21 mouse cellular contexts compared by ENCODE assay signal in genomic region chr16:13831606-13832005, GRCm38 (mm10). TPM values are rescaled to one million over a fixed set of nuclear protein-coding genes. Genes with fewer than 3 reads are reported as not detected.
DNase-seq lines count a peak whose midpoint lies in the region; ATAC-seq and TF ChIP-seq lines count a peak whose summit lies in the region.
"Had no signal": no experiment of that assay in that cellular context is flagged by ENCODE, and none has a peak within 500 bp of the region (broad histone marks: within the 10 kb centered on the region; RNA-seq: fewer than 3 reads in every experiment).

No protein-coding gene starts in this region.

- peaks cover 99% of the 10 kb centered on the region for H3K36me3 ChIP-seq in hindbrain, embryonic 13.5 days
- peaks cover 92% of the 10 kb centered on the region for H3K36me3 ChIP-seq in hindbrain, embryonic 12.5 days
- peaks cover 60% of the 10 kb centered on the region for H3K36me3 ChIP-seq in lung, postnatal 0 days (ENCODE audit: insufficient read depth, low read length)
- peaks cover 74% of the 10 kb centered on the region for H3K36me3 ChIP-seq in stomach, embryonic 14.5 days (ENCODE audit: control insufficient read depth, insufficient read depth, low read length)

- no peak for TF ChIP-seq CTCF in lung, postnatal 0 days (IDR thresholded peaks at IDR 0.05)

- WGBS in hindbrain, embryonic 13.5 days: 94% methylated on average over 5 of the region's 5 CpGs
- 89% methylated on average over 5 of the region's 5 CpGs for WGBS in hindbrain, embryonic 12.5 days
- WGBS in lung, postnatal 0 days: 69% methylated on average over 5 of the region's 5 CpGs
- WGBS in stomach, embryonic 14.5 days: 86% methylated on average over 5 of the region's 5 CpGs

- H3K4me2 ChIP-seq in hindbrain, embryonic 13.5 days: no peak overlapping the region
- no peak overlapping the region for H3K4me2 ChIP-seq in hindbrain, embryonic 12.5 days (replicated peaks)
- no peak overlapping the region for H3K4me2 ChIP-seq in lung, postnatal 0 days (replicated peaks; ENCODE audit: low read depth, low read length)
- no peak overlapping the region for H3K4me2 ChIP-seq in stomach, embryonic 14.5 days (replicated peaks; ENCODE audit: low read depth, low read length)
- H3K4me2 ChIP-seq: heart, embryonic 11.5 days; lung, embryonic 14.5 days; midbrain, embryonic 15.5 days; neural tube, embryonic 12.5 days; stomach, embryonic 15.5 days had no signal

- no peak for DNase-seq in lung, postnatal 0 days (ENCODE audit: low spot score)
- DNase-seq in lung, postnatal 10 days: no peak
- peak; percentile 61 for DNase-seq in kidney, adult 9 months
- no peak for DNase-seq in right cerebral cortex, postnatal 36 days (ENCODE audit: low spot score in 2 of 2)
- DNase-seq: cerebellum, adult 11 months; cerebellum, postnatal 36 days; gastrocnemius, postnatal 10 days; heart, postnatal 36 days; lung, embryonic 14.5 days; thymus, postnatal 36 days had no signal

- H3K27me3 ChIP-seq in hindbrain, embryonic 13.5 days: no peaks in the 10 kb centered on the region
- H3K27me3 ChIP-seq in hindbrain, embryonic 12.5 days: no peaks in the 10 kb centered on the region
- H3K27me3 ChIP-seq in lung, postnatal 0 days (replicated peaks; ENCODE audit: insufficient read depth, low read length): no peaks in the 10 kb centered on the region
- no peaks in the 10 kb centered on the region for H3K27me3 ChIP-seq in stomach, embryonic 14.5 days (ENCODE audit: control insufficient read depth, insufficient read depth, low read length)
- H3K27me3 ChIP-seq: midbrain, embryonic 15.5 days; neural tube, embryonic 12.5 days; stomach, embryonic 15.5 days had no signal

- no peak overlapping the region for H3K9ac ChIP-seq in hindbrain, embryonic 13.5 days
- H3K9ac ChIP-seq in hindbrain, embryonic 12.5 days: no peak overlapping the region
- H3K9ac ChIP-seq in lung, postnatal 0 days (replicated peaks; ENCODE audit: low read depth): no peak overlapping the region
- H3K9ac ChIP-seq in stomach, embryonic 14.5 days (replicated peaks; ENCODE audit: low read depth, low read length): no peak overlapping the region
- H3K9ac ChIP-seq: lung, embryonic 14.5 days; midbrain, embryonic 15.5 days; neural tube, embryonic 12.5 days; stomach, embryonic 15.5 days had no signal

- ATAC-seq in hindbrain, embryonic 13.5 days (ENCODE audit: low FRiP score): 0 out of 2 replicates have a peak, but pooled peaks have one; percentile 33
- no peak for ATAC-seq in hindbrain, embryonic 12.5 days (ENCODE audit: low FRiP score)
- peak; percentile 21; the same call in 1 of the 2 replicates for ATAC-seq in lung, postnatal 0 days
- 0 out of 2 replicates have a peak, but pooled peaks have one; percentile 34 for ATAC-seq in stomach, embryonic 14.5 days (ENCODE audit: insufficient number of reproducible peaks, insufficient read depth, low FRiP score, low read depth)
- ATAC-seq: inflammation-experienced regulatory T-cells, adult 6 months; midbrain, embryonic 15.5 days had no signal

- H3K27ac ChIP-seq in hindbrain, embryonic 13.5 days: no peak overlapping the region
- no peak overlapping the region for H3K27ac ChIP-seq in hindbrain, embryonic 12.5 days
- H3K27ac ChIP-seq in lung, postnatal 0 days (ENCODE audit: low read length): no peak overlapping the region
- no peak overlapping the region for H3K27ac ChIP-seq in stomach, embryonic 14.5 days (ENCODE audit: low read length)
- H3K27ac ChIP-seq: embryonic facial prominence, embryonic 10.5 days; left cerebral cortex, adult 2 months; midbrain, embryonic 15.5 days; neural tube, embryonic 12.5 days; stomach, embryonic 15.5 days had no signal

- H3K4me1 ChIP-seq in hindbrain, embryonic 13.5 days (replicated peaks): no peaks in the 10 kb centered on the region
- H3K4me1 ChIP-seq in hindbrain, embryonic 12.5 days: no peaks in the 10 kb centered on the region
- H3K4me1 ChIP-seq in lung, postnatal 0 days (ENCODE audit: insufficient read depth, low read depth, low read length): no peaks in the 10 kb centered on the region
- no peaks in the 10 kb centered on the region for H3K4me1 ChIP-seq in stomach, embryonic 14.5 days (ENCODE audit: control insufficient read depth, insufficient read depth, low read length)
- H3K4me1 ChIP-seq: embryonic facial prominence, embryonic 10.5 days; midbrain, embryonic 15.5 days; neural tube, embryonic 12.5 days; stomach, embryonic 15.5 days had no signal

- H3K4me3 ChIP-seq in hindbrain, embryonic 13.5 days: no peak overlapping the region
- no peak overlapping the region for H3K4me3 ChIP-seq in hindbrain, embryonic 12.5 days
- no peak overlapping the region for H3K4me3 ChIP-seq in lung, postnatal 0 days (ENCODE audit: low read depth, low read length)
- H3K4me3 ChIP-seq in stomach, embryonic 14.5 days (ENCODE audit: low read depth, low read length): no peak overlapping the region
- H3K4me3 ChIP-seq: embryonic facial prominence, embryonic 10.5 days; erythroblast, embryonic 14.5 days; left cerebral cortex, adult 2 months; midbrain, embryonic 15.5 days; neural tube, embryonic 12.5 days; stomach, embryonic 15.5 days had no signal

- no peak for TF ChIP-seq EP300 in lung, postnatal 0 days (IDR thresholded peaks at IDR 0.05)

- no peaks in the 10 kb centered on the region for H3K9me3 ChIP-seq in hindbrain, embryonic 13.5 days
- no peaks in the 10 kb centered on the region for H3K9me3 ChIP-seq in hindbrain, embryonic 12.5 days (replicated peaks)
- H3K9me3 ChIP-seq in lung, postnatal 0 days (ENCODE audit: low read length): no peaks in the 10 kb centered on the region
- no peaks in the 10 kb centered on the region for H3K9me3 ChIP-seq in stomach, embryonic 14.5 days (ENCODE audit: control insufficient read depth, low read depth, low read length)
- H3K9me3 ChIP-seq: embryonic facial prominence, embryonic 10.5 days; midbrain, embryonic 15.5 days; neural tube, embryonic 12.5 days; stomach, embryonic 15.5 days had no signal

RNA-seq across cellular contexts. Expression of gene Ntan1, which starts 13.0 kb away (rescaled TPM):
- polyA plus RNA-seq in hindbrain, embryonic 13.5 days (2015; fragmentation: Nextera tagmentation; extraction: Ambion mirVana): 224 and 232 TPM in 2 replicates
- polyA plus RNA-seq in hindbrain, embryonic 12.5 days (2016; fragmentation: Nextera tagmentation; extraction: Ambion mirVana): 184 and 198 TPM in 2 replicates
- polyA plus RNA-seq in lung, postnatal 0 days (2015; fragmentation: Nextera tagmentation; extraction: Ambion mirVana): 135 and 141 TPM in 2 replicates
- 189 and 216 TPM in 2 replicates for polyA plus RNA-seq in stomach, embryonic 14.5 days (2014; fragmentation: Nextera tagmentation; extraction: Ambion mirVana)

RNA-seq across cellular contexts. Expression of gene Rrn3, which starts 51.1 kb away (rescaled TPM):
- polyA plus RNA-seq in hindbrain, embryonic 13.5 days (2015; fragmentation: Nextera tagmentation; extraction: Ambion mirVana): 124 and 125 TPM in 2 replicates
- 124 and 127 TPM in 2 replicates for polyA plus RNA-seq in hindbrain, embryonic 12.5 days (2016; fragmentation: Nextera tagmentation; extraction: Ambion mirVana)
- 28.1 TPM in 2 replicates for polyA plus RNA-seq in lung, postnatal 0 days (2015; fragmentation: Nextera tagmentation; extraction: Ambion mirVana)
- 57.1 and 57.7 TPM in 2 replicates for polyA plus RNA-seq in stomach, embryonic 14.5 days (2014; fragmentation: Nextera tagmentation; extraction: Ambion mirVana)
